Mouse (Mus musculus): Measurements from ENCODE around the gene Ehd4. TPM values are rescaled to one million over a fixed set of nuclear protein-coding genes. Genes with fewer than 3 reads are reported as not detected.
A peak's percentile ranks its signal among the peaks of the same experiment; 100 is the strongest.

Ehd4 gene
- polyA plus RNA-seq, 1 experiment from 2014 or later: 26.3 TPM

- H3K27me3 ChIP-seq (replicated peaks; ENCODE audit: low read depth, poor library complexity, severe bottlenecking): no peaks in the 10 kb centered on the region
- H3K36me3 ChIP-seq (replicated peaks): no peaks in the 10 kb centered on the region
- 50% methylated on average over 6 of the region's 6 CpGs for WGBS
Measured at GRCm38 (mm10) chr2:120060190-120060589, 94.2 kb downstream of the Ehd4 start.

GRCm38 (mm10) chr2:120059466-120059865 is 94.9 kb downstream of the Ehd4 start:
- Histone ChIP-seq H3K9me3 (no peaks in the 10 kb centered on the region), H3K27me3 (replicated peaks; ENCODE audit: low read depth, poor library complexity, severe bottlenecking) (no peaks in the 10 kb centered on the region), H3K4me1 (peaks cover 28% of the 10 kb centered on the region), H3K36me3 (replicated peaks) (no peaks in the 10 kb centered on the region), H3K27ac (replicated peaks) (peak overlapping the region; percentile 35), H3K4me3 (0 out of 2 replicates have a peak overlapping the region, but pooled peaks have one; percentile 1)
- DNase-seq (ENCODE audit: low spot score): no peak
- WGBS: 82% methylated on average over 3 of the region's 3 CpGs

More at GRCm38 (mm10) chr2:120060190-120060589, 94.2 kb downstream of the Ehd4 start:
- Histone ChIP-seq H3K4me3 (no peak overlapping the region), H3K4me1 (peaks cover 28% of the 10 kb centered on the region), H3K9me3 (no peaks in the 10 kb centered on the region), H3K27ac (replicated peaks) (0 out of 2 replicates have a peak overlapping the region, but pooled peaks have one; percentile 35)
- DNase-seq (ENCODE audit: low spot score): no peak

GRCm38 (mm10) chr2:120058818-120059217 is 95.6 kb downstream of the Ehd4 start:
- Histone ChIP-seq H3K4me3 (no peak overlapping the region), H3K9me3 (no peaks in the 10 kb centered on the region), H3K27ac (replicated peaks) (no peak overlapping the region), H3K4me1 (peaks cover 28% of the 10 kb centered on the region), H3K36me3 (replicated peaks) (no peaks in the 10 kb centered on the region), H3K27me3 (replicated peaks; ENCODE audit: low read depth, poor library complexity, severe bottlenecking) (no peaks in the 10 kb centered on the region)
- DNase-seq (ENCODE audit: low spot score): no peak
- WGBS: 86% methylated on average over 4 of the region's 4 CpGs

GRCm38 (mm10) chr2:120055923-120056322 is 98.5 kb downstream of the Ehd4 start:
- no peaks in the 10 kb centered on the region for H3K27me3 ChIP-seq (replicated peaks; ENCODE audit: low read depth, poor library complexity, severe bottlenecking)
- H3K4me1 ChIP-seq: peaks cover 20% of the 10 kb centered on the region
- no peaks in the 10 kb centered on the region for H3K9me3 ChIP-seq
- WGBS: 91% methylated on average over 10 of the region's 10 CpGs
- H3K4me3 ChIP-seq: no peak overlapping the region
- H3K27ac ChIP-seq (replicated peaks): no peak overlapping the region
- DNase-seq (ENCODE audit: low spot score): no peak
- H3K36me3 ChIP-seq (replicated peaks): no peaks in the 10 kb centered on the region

GRCm38 (mm10) chr2:120054771-120055552 is 99.4 kb downstream of the Ehd4 start:
- Histone ChIP-seq H3K36me3 (replicated peaks) (no peaks in the 10 kb centered on the region), H3K27me3 (replicated peaks; ENCODE audit: low read depth, poor library complexity, severe bottlenecking) (no peaks in the 10 kb centered on the region), H3K4me1 (peaks cover 11% of the 10 kb centered on the region), H3K27ac (replicated peaks) (no peak overlapping the region), H3K9me3 (no peaks in the 10 kb centered on the region), H3K4me3 (no peak overlapping the region)
- DNase-seq (ENCODE audit: low spot score): no peak
- WGBS: 89% methylated on average over 12 of the region's 12 CpGs

GRCm38 (mm10) chr2:120051405-120051804 is 103.0 kb downstream of the Ehd4 start:
- DNase-seq (ENCODE audit: low spot score): no peak
- Histone ChIP-seq H3K27me3 (replicated peaks; ENCODE audit: low read depth, poor library complexity, severe bottlenecking) (peaks cover 11% of the 10 kb centered on the region; the same call in 1 of the 2 replicates), H3K27ac (replicated peaks) (no peak overlapping the region), H3K4me3 (no peak overlapping the region), H3K36me3 (replicated peaks) (no peaks in the 10 kb centered on the region), H3K4me1 (0 out of 2 replicates have a peak, but pooled peaks cover 4% of the 10 kb centered on the region), H3K9me3 (no peaks in the 10 kb centered on the region)
- WGBS: 72% methylated on average over 6 of the region's 6 CpGs

- peak; percentile 60 for DNase-seq (ENCODE audit: low spot score)
- Histone ChIP-seq H3K27me3 (replicated peaks; ENCODE audit: low read depth, poor library complexity, severe bottlenecking) (peaks cover 11% of the 10 kb centered on the region; the same call in 1 of the 2 replicates), H3K4me1 (peaks cover 8% of the 10 kb centered on the region), H3K27ac (replicated peaks) (no peak overlapping the region), H3K4me3 (no peak overlapping the region), H3K36me3 (replicated peaks) (no peaks in the 10 kb centered on the region), H3K9me3 (no peaks in the 10 kb centered on the region)
- 62% methylated on average over 10 of the region's 10 CpGs for WGBS
Measured at GRCm38 (mm10) chr2:120049632-120050274, 104.7 kb downstream of the Ehd4 start.

- peaks cover 11% of the 10 kb centered on the region; the same call in 1 of the 2 replicates for H3K27me3 ChIP-seq (replicated peaks; ENCODE audit: low read depth, poor library complexity, severe bottlenecking)
- no peak overlapping the region for H3K4me3 ChIP-seq
- peaks cover 3% of the 10 kb centered on the region; the same call in 1 of the 2 replicates for H3K36me3 ChIP-seq (replicated peaks)
- DNase-seq (ENCODE audit: low spot score): no peak
- 82% methylated on average over 9 of the region's 9 CpGs for WGBS
- peaks cover 19% of the 10 kb centered on the region for H3K4me1 ChIP-seq
- peak overlapping the region; percentile 48 for H3K27ac ChIP-seq (replicated peaks)
- H3K9me3 ChIP-seq: no peaks in the 10 kb centered on the region
Measured at GRCm38 (mm10) chr2:120048173-120048572, 106.2 kb downstream of the Ehd4 start.

GRCm38 (mm10) chr2:120046486-120047310 is 107.7 kb downstream of the Ehd4 start:
- peaks cover 11% of the 10 kb centered on the region; the same call in 1 of the 2 replicates for H3K27me3 ChIP-seq (replicated peaks; ENCODE audit: low read depth, poor library complexity, severe bottlenecking)
- no peak for DNase-seq (ENCODE audit: low spot score)
- no peaks in the 10 kb centered on the region for H3K9me3 ChIP-seq
- H3K4me1 ChIP-seq: peaks cover 19% of the 10 kb centered on the region
- H3K27ac ChIP-seq (replicated peaks): 0 out of 2 replicates have a peak overlapping the region, but pooled peaks have one; percentile 1
- no peak overlapping the region for H3K4me3 ChIP-seq
- 68% methylated on average over 14 of the region's 14 CpGs for WGBS
- peaks cover 16% of the 10 kb centered on the region for H3K36me3 ChIP-seq (replicated peaks)

GRCm38 (mm10) chr2:120044676-120045075 is 109.7 kb downstream of the Ehd4 start:
- Histone ChIP-seq H3K36me3 (replicated peaks) (peaks cover 36% of the 10 kb centered on the region), H3K9me3 (no peaks in the 10 kb centered on the region), H3K4me3 (no peak overlapping the region), H3K27me3 (replicated peaks; ENCODE audit: low read depth, poor library complexity, severe bottlenecking) (peaks cover 11% of the 10 kb centered on the region; the same call in 1 of the 2 replicates), H3K27ac (replicated peaks) (no peak overlapping the region), H3K4me1 (peaks cover 19% of the 10 kb centered on the region)
- no peak for DNase-seq (ENCODE audit: low spot score)
- WGBS: 81% methylated on average over 3 of the region's 3 CpGs

- peaks cover 11% of the 10 kb centered on the region; the same call in 1 of the 2 replicates for H3K27me3 ChIP-seq (replicated peaks; ENCODE audit: low read depth, poor library complexity, severe bottlenecking)
- 62% methylated on average over 4 of the region's 4 CpGs for WGBS
Measured at GRCm38 (mm10) chr2:120044101-120044603, 110.3 kb downstream of the Ehd4 start.

GRCm38 (mm10) chr2:120040991-120041390 is 113.4 kb downstream of the Ehd4 start:
- no peaks in the 10 kb centered on the region for H3K9me3 ChIP-seq
- no peak overlapping the region for H3K4me3 ChIP-seq
- no peak for DNase-seq (ENCODE audit: low spot score)
- no peaks in the 10 kb centered on the region for H3K27me3 ChIP-seq (replicated peaks; ENCODE audit: low read depth, poor library complexity, severe bottlenecking)
- H3K4me1 ChIP-seq: peaks cover 12% of the 10 kb centered on the region
- peaks cover 73% of the 10 kb centered on the region for H3K36me3 ChIP-seq (replicated peaks)
- WGBS: 89% methylated on average over 5 of the region's 5 CpGs
- H3K27ac ChIP-seq (replicated peaks): no peak overlapping the region

More at GRCm38 (mm10) chr2:120044101-120044603, 110.3 kb downstream of the Ehd4 start:
- no peak overlapping the region for H3K4me3 ChIP-seq
- H3K36me3 ChIP-seq (replicated peaks): peaks cover 41% of the 10 kb centered on the region
- peaks cover 19% of the 10 kb centered on the region for H3K4me1 ChIP-seq
- no peaks in the 10 kb centered on the region for H3K9me3 ChIP-seq
- no peak overlapping the region for H3K27ac ChIP-seq (replicated peaks)
- peak; percentile 20 for DNase-seq (ENCODE audit: low spot score)
